Mouse (Mus musculus): ENCODE data around the gene Chrna7.

DNA sequence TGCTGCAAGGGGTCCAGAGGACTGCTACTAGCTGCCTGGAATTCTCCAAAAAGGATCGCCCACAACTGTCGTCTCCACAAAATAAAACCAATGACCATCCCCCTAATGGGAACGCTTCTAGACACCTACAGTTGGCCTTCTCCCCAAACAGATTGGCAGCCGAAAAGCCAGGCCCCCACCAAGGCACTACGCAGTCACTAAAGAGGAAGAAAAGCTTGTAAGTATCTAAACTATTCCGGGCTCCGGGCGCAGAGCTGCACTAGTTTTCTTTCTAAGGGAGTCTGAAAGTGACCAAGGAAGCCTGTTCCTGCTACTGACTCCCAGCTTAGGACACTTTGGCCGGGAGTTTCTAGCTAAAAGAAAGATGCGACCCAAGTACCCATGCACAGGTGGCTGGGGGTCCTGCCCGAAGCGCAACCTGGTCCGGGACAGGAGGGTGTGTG, 707 bp downstream of the Chrna7 start:
- TF ChIP-seq CTCF (IDR thresholded peaks at IDR 0.05; ENCODE audit: borderline replicate concordance, control insufficient read depth, extremely low read depth, insufficient read depth, low read length, poor library complexity), result no peak
- TF ChIP-seq POLR2A (IDR thresholded peaks at IDR 0.05; ENCODE audit: control insufficient read depth, extremely low read depth, insufficient read depth, low read length, poor library complexity), result no peak
